Mouse (Mus musculus): ENCODE data around the gene Vwa8.

Gene Vwa8

GRCm38 (mm10) chr14:79083573-79083972 is 234.7 kb downstream of the Vwa8 start:
- in situ Hi-C loops (cut with MboI, MseI), result no loop called here

GRCm38 (mm10) chr14:79086006-79086405 is 237.2 kb downstream of the Vwa8 start:
- in situ Hi-C loops (cut with MboI, MseI), result no loop called here

GRCm38 (mm10) chr14:79089464-79089863 is 240.6 kb downstream of the Vwa8 start:
- in situ Hi-C loops (cut with MboI, MseI), result no loop called here

GRCm38 (mm10) chr14:79097181-79097580 is 248.3 kb downstream of the Vwa8 start:
- in situ Hi-C loops (cut with MboI, MseI), result no loop called here

GRCm38 (mm10) chr14:79106655-79107515 is 258.0 kb downstream of the Vwa8 start:
- in situ Hi-C loops (cut with MboI, MseI), result loop anchor here (5.0 kb wide), 2 partner anchors 80 to 440 kb away; no protein-coding TSS in a partner anchor

DNA sequence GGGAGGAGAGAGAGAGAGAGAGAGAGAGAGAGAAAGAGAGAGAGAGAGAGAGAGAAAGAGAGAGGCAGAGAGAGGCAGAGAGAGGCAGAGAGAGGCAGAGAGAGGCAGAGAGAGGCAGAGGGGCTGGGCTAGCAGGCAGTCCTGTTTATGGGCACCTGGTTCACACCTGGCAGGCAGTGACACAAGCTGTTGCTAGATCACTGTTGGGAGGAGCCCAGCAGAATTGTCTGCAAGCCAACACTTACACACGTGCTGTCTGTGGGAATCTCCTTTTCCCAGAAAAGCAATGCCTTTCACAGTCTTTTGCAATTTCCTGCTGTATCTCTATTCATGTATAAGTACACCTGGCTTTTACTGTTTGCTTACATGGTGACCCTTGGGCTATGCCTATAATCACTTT is 260.5 kb downstream of the Vwa8 start:
- in situ Hi-C loops (cut with MboI, MseI), result loop anchor here (5.0 kb wide), 2 partner anchors 82 to 442 kb away; no protein-coding TSS in a partner anchor

- in situ Hi-C loops (cut with MboI, MseI), result no loop called here
These were observed 261.2 kb downstream of the Vwa8 start for GRCm38 (mm10) chr14:79110012-79110411.

GRCm38 (mm10) chr14:79112050-79112449 is 263.2 kb downstream of the Vwa8 start:
- in situ Hi-C loops (cut with MboI, MseI), result no loop called here

DNA sequence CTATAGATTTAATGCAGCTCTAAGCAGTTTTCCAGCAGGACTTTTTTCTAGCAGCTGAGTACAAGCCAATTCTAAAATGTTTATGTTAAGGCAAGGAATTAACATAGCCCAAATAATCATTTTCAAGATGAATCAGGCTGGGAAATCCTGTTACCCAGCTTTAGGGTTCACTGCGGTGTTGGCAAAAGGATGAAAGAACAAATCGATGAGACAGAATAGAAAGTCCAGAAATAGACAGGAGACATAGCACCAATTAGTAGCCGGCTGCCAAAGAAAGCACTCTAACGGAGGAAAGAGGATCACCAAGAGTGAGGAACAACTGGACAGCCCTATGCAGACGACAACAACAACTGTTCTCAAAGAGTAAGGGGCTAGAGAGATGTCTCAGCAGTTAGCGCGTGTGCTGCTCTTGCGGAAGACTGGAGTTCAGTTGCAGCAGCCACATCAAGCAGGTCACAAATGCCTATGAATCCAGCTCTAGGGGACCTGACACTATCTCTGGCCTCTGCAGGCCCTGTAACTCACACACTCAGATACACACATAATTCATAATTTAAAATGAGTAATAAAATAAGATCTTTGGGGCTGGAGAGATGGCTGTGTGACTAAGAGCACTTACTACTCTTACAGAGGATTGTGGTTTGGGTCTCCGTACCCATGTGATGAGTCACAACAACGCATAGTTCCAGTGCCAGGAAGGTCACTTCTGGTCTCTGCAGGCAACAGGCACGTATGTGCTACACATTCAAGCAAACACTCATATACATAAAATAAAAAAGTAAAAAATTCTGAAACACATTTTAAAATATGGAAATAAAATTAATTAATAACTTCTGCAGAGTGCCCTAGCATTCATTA is 265.9 kb downstream of the Vwa8 start:
- in situ Hi-C loops (cut with MboI, MseI), result no loop called here

DNA sequence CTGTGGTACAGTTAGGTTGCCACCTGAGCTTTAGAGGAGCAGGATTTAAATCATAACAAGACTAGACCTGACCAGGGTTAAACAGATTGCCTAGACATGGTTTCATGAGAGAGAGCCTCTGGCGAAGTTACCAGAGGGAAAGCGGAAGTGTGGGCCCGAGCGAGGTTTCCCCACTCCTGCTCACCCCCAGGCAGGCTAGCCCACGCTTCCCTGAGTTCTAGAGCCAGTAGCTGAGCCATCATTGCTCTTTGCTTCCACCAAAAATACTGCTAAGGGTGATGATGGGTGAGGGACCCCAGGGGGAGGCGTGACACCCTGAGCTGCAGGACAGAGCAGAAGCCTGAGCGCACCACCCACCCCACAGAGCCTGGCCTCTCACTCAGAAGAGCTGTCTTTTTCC is 269.6 kb downstream of the Vwa8 start:
- in situ Hi-C loops (cut with MboI, MseI), result no loop called here

DNA sequence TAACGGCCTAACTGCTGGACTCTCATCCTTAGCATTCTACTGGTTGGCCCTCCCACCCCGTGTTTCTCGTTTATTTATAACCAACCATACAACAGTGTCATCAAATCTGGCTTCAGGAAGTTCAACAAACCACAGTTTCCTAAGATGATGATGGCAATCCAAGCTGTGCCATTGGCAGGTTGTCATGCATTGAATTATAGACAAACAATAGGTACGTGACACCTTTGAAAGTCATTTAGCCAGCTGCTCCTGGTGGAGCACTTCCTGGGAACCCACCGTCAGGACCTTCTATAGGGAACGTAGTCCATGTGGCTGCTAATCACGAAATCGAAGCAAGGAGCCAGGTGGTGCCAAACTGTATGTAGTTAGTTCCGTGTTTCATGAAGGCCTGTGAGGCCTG is 270.5 kb downstream of the Vwa8 start:
- in situ Hi-C loops (cut with MboI, MseI), result no loop called here

GRCm38 (mm10) chr14:79120681-79121080 is 271.8 kb downstream of the Vwa8 start:
- in situ Hi-C loops (cut with MboI, MseI), result no loop called here

GRCm38 (mm10) chr14:79123466-79123865 is 274.6 kb downstream of the Vwa8 start:
- in situ Hi-C loops (cut with MboI, MseI), result no loop called here

GRCm38 (mm10) chr14:79124643-79125042 is 275.8 kb downstream of the Vwa8 start:
- in situ Hi-C loops (cut with MboI, MseI), result loop anchor here (5.0 kb wide), 1 partner anchor 198 kb away; no protein-coding TSS in a partner anchor

DNA sequence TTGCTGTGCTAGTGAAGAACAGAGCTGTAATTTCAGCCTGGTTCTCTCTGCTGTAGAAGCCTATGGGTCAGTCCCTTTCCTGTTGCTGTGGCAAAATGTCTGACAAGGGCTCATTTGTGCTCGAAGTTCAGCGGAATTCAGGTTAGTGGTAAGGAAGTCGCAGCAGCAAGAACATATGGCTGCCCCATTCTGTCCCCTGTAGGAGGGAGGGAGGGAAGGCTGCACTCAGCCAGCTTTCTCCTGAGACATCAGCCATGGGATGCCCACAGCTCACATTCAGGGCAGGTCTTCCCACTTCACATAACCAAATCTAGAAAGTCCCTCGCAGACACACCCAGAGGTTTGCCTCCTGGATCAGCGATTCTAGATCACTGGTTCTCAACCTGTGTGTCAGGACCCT is 277.3 kb downstream of the Vwa8 start:
- in situ Hi-C loops (cut with MboI, MseI), result loop anchor here (5.0 kb wide), 1 partner anchor 196 kb away; no protein-coding TSS in a partner anchor

DNA sequence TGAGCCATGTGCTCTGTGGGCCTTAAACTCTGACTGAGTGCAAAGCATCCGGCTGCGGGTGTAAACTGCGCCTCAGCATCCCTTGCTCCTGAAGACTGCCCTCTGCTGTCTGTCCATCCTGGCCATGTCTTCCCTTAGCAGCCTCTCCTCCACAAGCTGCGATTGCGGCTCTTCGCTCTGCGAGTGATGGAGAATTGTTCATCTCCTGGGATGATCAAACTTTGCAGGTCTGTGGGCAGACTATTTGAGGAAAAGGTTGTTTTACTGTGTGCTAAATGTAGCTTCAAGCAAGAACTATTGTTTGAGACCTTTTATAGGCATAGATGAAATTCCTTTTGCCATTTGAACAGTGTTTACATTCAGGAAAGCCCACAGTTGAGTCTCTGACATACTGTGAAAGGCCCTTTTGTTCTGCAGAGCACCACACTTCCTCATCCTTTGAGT is 286.1 kb downstream of the Vwa8 start:
- in situ Hi-C loops (cut with MboI, MseI), result no loop called here

- in situ Hi-C loops (cut with MboI, MseI), result no loop called here
These were observed 286.6 kb downstream of the Vwa8 start for GRCm38 (mm10) chr14:79135441-79135840.

DNA sequence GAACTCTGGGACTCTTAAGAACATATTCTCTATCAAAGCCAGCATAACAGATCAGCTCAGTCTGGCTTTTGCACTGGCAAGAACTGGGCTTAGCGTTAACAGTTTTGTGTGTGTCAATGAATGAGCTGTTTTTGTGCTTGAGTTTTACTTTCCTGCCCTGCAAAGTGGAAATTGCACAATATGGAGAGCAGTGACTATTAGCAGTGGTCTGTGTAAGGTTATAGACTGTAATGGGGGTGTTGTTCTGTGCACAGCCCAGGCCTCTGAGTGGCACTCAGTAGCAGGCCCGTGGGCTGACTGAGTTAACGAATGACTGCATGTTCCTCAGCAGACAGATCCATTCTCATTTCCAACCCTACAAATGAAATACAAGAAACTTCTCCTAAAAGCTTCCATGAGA is 287.7 kb downstream of the Vwa8 start:
- in situ Hi-C loops (cut with MboI, MseI), result no loop called here

GRCm38 (mm10) chr14:79137100-79137499 is 288.2 kb downstream of the Vwa8 start:
- in situ Hi-C loops (cut with MboI, MseI), result no loop called here

- in situ Hi-C loops (cut with MboI, MseI), result no loop called here
These were observed 290.3 kb downstream of the Vwa8 start for GRCm38 (mm10) chr14:79139096-79139651.

- in situ Hi-C loops (cut with MboI, MseI), result no loop called here
These were observed 291.3 kb downstream of the Vwa8 start for GRCm38 (mm10) chr14:79139918-79140825.

Data from T-helper 2 cell (primary cell).